Mouse (Mus musculus): Measurements from ENCODE around the gene Olfr510. TPM values are rescaled to one million over a fixed set of nuclear protein-coding genes. Genes with fewer than 3 reads are reported as not detected.

The Olfr510 gene
- polyA plus RNA-seq, 1 experiment from 2014 or later: not detected

Other genes with a start within 250 kb of the Olfr510 start
- not detected in 2 replicates for gene Olfr497, start 246.0 kb upstream of the Olfr510 start, polyA plus RNA-seq (2015; fragmentation: Nextera tagmentation; extraction: Ambion mirVana)
- gene Olfr498, start 201.1 kb upstream of the Olfr510 start, polyA plus RNA-seq (2015; fragmentation: Nextera tagmentation; extraction: Ambion mirVana): not detected in 2 replicates
- not detected in 2 replicates for gene Olfr502, start 141.4 kb upstream of the Olfr510 start, polyA plus RNA-seq (2015; fragmentation: Nextera tagmentation; extraction: Ambion mirVana)
- gene Olfr503, start 121.9 kb upstream of the Olfr510 start, polyA plus RNA-seq (2015; fragmentation: Nextera tagmentation; extraction: Ambion mirVana): not detected in 2 replicates
- gene Olfr504, start 100.6 kb upstream of the Olfr510 start, polyA plus RNA-seq (2015; fragmentation: Nextera tagmentation; extraction: Ambion mirVana): not detected in 2 replicates
- not detected in 2 replicates for gene Olfr506, start 55.6 kb upstream of the Olfr510 start, polyA plus RNA-seq (2015; fragmentation: Nextera tagmentation; extraction: Ambion mirVana)
- gene Olfr507, start 44.6 kb upstream of the Olfr510 start, polyA plus RNA-seq (2015; fragmentation: Nextera tagmentation; extraction: Ambion mirVana): not detected in 2 replicates
- gene Olfr508, start 36.4 kb upstream of the Olfr510 start, polyA plus RNA-seq (2015; fragmentation: Nextera tagmentation; extraction: Ambion mirVana): not detected in 2 replicates
- gene Olfr509, start 14.5 kb upstream of the Olfr510 start, polyA plus RNA-seq (2015; fragmentation: Nextera tagmentation; extraction: Ambion mirVana): not detected in 2 replicates
- gene Olfr512, start 46.9 kb downstream of the Olfr510 start, polyA plus RNA-seq (2015; fragmentation: Nextera tagmentation; extraction: Ambion mirVana): not detected in 2 replicates
- gene Olfr513, start 84.6 kb downstream of the Olfr510 start, polyA plus RNA-seq (2015; fragmentation: Nextera tagmentation; extraction: Ambion mirVana): not detected in 2 replicates
- gene Olfr514, start 159.6 kb downstream of the Olfr510 start, polyA plus RNA-seq (2015; fragmentation: Nextera tagmentation; extraction: Ambion mirVana): not detected in 2 replicates
- not detected in 2 replicates for gene Olfr516, start 184.1 kb downstream of the Olfr510 start, polyA plus RNA-seq (2015; fragmentation: Nextera tagmentation; extraction: Ambion mirVana)
- gene Olfr517, start 206.0 kb downstream of the Olfr510 start, polyA plus RNA-seq (2015; fragmentation: Nextera tagmentation; extraction: Ambion mirVana): not detected in 2 replicates
- gene Olfr518, start 218.6 kb downstream of the Olfr510 start, polyA plus RNA-seq (2015; fragmentation: Nextera tagmentation; extraction: Ambion mirVana): not detected in 2 replicates
- not detected in 2 replicates for gene Olfr519, start 228.0 kb downstream of the Olfr510 start, polyA plus RNA-seq (2015; fragmentation: Nextera tagmentation; extraction: Ambion mirVana)

Measured in stomach, embryonic 16.5 days (tissue).